Mouse (Mus musculus): ENCODE measurements at regions not wholly inside any gene's neighbourhood (a gene's known extent, or its start where the extent isn't known, plus 50 kb on each side); places are given as distances from the start of the nearest gene placed in this dataset.

DNA sequence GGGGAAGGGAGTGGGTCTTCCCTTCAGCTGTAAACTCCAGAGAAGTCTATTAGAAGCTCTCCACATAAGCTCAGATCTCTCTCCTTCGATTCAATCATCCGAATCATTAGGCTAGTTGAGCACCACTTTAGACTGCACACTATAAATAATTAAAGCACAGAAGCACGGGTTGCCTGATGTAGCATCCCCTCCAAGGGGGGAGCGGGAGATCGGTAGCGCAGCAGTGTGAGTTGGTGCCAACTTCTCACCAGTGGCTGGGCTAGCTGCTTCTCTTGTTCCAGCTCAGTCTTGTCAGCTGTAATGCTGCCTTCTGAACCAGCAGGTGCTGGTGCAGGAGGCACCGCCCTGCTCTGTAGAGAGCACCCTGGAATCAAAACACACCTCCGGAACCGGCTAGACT is 78.6 kb downstream of the A830031A19Rik start:
- in situ Hi-C loops (cut with MboI; ENCODE audit: low pct_unique_long_range_greater_than_20kb in 1 of 2, low sequenced_read_pairs in 2 of 2, unreplicated experiment in 1 of 2), result no loop called here

DNA sequence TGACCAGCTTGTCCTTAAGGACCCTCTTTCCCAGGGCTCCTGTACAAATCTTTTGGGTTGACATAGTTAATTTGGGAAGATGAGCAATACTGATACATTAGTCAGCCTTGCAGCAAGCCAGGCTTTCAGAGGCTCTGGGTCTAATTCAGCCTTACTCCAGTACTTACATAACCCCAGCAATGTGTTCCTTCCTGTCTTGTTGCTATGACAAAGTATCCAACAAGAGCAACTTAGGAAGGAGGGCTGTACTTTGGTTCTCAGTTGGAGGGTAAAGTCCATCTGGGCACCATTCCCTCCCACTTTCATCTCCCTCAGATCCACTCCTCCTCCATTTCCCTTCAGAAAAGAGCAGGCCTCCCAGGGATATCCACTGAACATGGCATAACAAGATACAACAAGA is 80.7 kb downstream of the A830031A19Rik start:
- in situ Hi-C loops (cut with MboI; ENCODE audit: low pct_unique_long_range_greater_than_20kb in 1 of 2, low sequenced_read_pairs in 2 of 2, unreplicated experiment in 1 of 2), result no loop called here

DNA sequence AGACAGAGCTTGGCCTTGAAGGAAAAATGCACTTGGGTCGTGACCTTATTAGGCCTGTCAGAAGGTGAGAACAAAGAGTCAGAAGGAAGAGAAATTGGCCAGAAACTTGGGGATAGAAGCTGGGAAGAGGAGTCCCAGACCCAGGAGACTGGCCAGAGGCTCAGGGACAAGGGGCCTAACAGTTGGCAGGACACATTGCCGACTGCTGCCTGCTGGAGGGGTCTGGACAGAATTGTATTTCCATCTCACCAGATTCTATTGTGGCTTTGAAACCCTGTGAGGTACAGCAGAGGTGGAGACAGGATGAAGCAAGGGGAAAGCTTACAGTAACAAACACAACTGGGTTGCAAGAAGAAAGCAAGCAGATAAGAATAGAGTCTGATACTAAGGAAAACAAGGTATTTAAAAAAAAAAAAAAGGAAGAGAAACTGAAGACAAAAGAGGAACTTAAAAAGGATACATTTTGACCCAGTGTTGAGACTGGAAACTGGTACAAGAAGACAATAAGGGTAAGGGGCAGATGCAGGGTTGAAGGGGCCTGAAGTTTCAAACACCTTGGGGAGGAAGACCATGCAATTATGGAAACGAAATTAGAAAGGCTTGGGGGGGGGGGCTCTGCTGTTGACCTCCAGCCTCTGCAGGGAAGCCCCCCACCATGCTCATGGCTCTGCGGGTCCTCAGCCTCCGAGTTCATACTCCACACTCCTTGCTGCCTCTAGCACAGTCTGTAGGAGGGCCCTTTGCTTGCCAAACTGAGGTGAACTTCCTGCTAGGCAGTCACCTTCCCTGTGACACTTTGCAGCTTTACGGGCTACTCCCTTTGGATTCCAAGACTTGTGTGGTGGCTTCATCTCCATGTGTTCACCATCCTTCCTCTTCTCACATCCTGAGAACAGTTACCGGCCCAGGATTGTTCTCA is 87.1 kb downstream of the A830031A19Rik start:
- in situ Hi-C loops (cut with MboI; ENCODE audit: low pct_unique_long_range_greater_than_20kb in 1 of 2, low sequenced_read_pairs in 2 of 2, unreplicated experiment in 1 of 2), result no loop called here

DNA sequence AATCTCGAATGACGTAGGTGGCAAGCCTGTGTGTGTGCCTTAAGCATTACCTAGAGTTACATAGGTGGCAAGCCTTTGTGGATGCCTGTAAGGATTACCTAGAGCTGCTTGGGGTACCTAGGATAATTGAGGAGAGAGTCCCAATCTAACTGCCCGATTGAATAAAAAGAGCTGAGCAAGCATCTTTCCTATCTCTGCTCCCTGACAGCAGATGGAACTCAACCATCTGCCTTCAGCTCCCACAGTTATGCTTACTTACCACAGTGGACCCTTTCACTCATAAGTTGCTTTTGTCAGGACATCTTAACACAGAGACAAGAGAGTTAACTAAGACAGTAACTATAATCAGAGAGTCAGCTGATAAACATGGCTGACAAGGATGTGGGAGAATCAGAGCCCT is 89.6 kb downstream of the A830031A19Rik start:
- in situ Hi-C loops (cut with MboI; ENCODE audit: low pct_unique_long_range_greater_than_20kb in 1 of 2, low sequenced_read_pairs in 2 of 2, unreplicated experiment in 1 of 2), result no loop called here

DNA sequence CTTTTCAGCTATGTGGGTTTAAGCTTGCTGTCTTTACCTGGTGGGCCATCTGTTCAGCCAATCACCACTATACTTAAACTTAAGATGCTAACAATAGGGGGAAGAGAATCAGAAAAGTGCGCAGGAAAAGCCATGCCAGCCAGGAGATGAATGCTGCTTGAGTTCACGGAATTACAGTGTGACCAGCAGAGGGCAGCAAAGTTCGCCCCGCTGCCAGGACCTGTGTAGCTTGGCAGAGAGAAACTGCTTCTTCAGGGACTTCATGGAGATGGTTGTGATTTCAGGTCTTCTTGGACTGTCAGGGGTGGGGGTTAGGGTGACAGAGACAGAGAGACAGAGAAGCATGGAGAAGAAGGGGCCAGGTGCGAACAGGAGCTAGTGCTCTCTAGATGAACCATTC is 84.3 kb upstream of the Papolg start:
- in situ Hi-C loops (cut with MboI; ENCODE audit: low pct_unique_long_range_greater_than_20kb in 1 of 2, low sequenced_read_pairs in 2 of 2, unreplicated experiment in 1 of 2), result no loop called here

DNA sequence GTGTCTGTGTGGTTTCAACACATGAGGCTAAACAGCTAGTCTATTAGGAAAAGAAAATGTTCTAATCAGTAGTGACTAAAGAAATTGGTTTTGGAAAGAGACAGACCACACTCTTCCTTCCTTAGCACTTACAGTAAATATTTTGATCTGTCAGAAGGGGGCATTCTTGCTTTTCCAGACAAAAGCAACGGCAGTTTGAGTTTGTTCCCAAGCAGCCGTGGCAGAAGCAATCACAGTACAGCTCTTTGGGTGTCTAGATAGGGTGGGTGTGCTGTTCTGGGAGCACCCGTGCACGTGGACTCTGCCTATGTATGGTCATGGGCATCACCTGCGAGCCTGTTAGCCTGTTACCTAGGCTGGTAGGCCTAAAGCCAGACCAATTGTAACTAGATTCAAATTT is 83.2 kb upstream of the Papolg start:
- in situ Hi-C loops (cut with MboI; ENCODE audit: low pct_unique_long_range_greater_than_20kb in 1 of 2, low sequenced_read_pairs in 2 of 2, unreplicated experiment in 1 of 2), result no loop called here

- in situ Hi-C loops (cut with MboI; ENCODE audit: low pct_unique_long_range_greater_than_20kb in 1 of 2, low sequenced_read_pairs in 2 of 2, unreplicated experiment in 1 of 2), result no loop called here
These were observed 82.0 kb upstream of the Papolg start for GRCm38 (mm10) chr11:23977096-23977495.

GRCm38 (mm10) chr11:23954323-23954722 is 59.3 kb upstream of the Papolg start:
- in situ Hi-C loops (cut with MboI; ENCODE audit: low pct_unique_long_range_greater_than_20kb in 1 of 2, low sequenced_read_pairs in 2 of 2, unreplicated experiment in 1 of 2), result loop anchor here in 1 of 2 experiments (10.0 to 25.0 kb wide), 2 partner anchors 100 to 267 kb away; no protein-coding TSS in a partner anchor

GRCm38 (mm10) chr11:23945966-23946365 is 50.9 kb upstream of the Papolg start:
- in situ Hi-C loops (cut with MboI; ENCODE audit: low pct_unique_long_range_greater_than_20kb in 1 of 2, low sequenced_read_pairs in 2 of 2, unreplicated experiment in 1 of 2), result no loop called here

Measured in mouse embryonic stem cell (cell line).